Mouse (Mus musculus) right cerebral cortex, postnatal 4 days (tissue): Measurements from ENCODE around the gene Evx1.
"Not testable (repeated sequence)": the region's sequence is repeated elsewhere in the genome, so short reads cannot be mapped to it uniquely, and the experiment has no call there.

ENCODE experiments used
- DNase-seq: peaks from one replicate; pipeline ENCODE4 v3.0.0-alpha.2; 2022

Evx1 gene

GRCm38 (mm10) chr6:52321826-52322315 lies 8.6 kb downstream of the Evx1 start:
- DNase-seq: no peak

GRCm38 (mm10) chr6:52322721-52323215 lies 9.5 kb downstream of the Evx1 start:
- no peak for DNase-seq

GRCm38 (mm10) chr6:52323292-52323691 lies 10.0 kb downstream of the Evx1 start:
- no peak for DNase-seq

GRCm38 (mm10) chr6:52324061-52324460 lies 10.8 kb downstream of the Evx1 start:
- DNase-seq: no peak

GRCm38 (mm10) chr6:52346816-52347215 lies 33.5 kb downstream of the Evx1 start:
- DNase-seq: not testable (repeated sequence)

- no peak for DNase-seq
These were observed 52.7 kb downstream of the Evx1 start for GRCm38 (mm10) chr6:52366021-52366420.

GRCm38 (mm10) chr6:52366533-52366932 lies 53.2 kb downstream of the Evx1 start:
- DNase-seq: no peak

GRCm38 (mm10) chr6:52367067-52367466 lies 53.8 kb downstream of the Evx1 start:
- DNase-seq: no peak
